Mouse (Mus musculus) bone marrow macrophage, adult 2 months (primary cell): ENCODE results near the gene Zfp618. TPM values are rescaled to one million over a fixed set of nuclear protein-coding genes. Genes with fewer than 3 reads are reported as not detected.

Source experiments
- H3K27ac ChIP-seq: 2 replicates; pipeline ENCODE4 v1.5.1; 2012; ENCODE audit warnings: low read depth, low read length; ENCODE audit not compliant: insufficient read depth
- H3K4me1 ChIP-seq: 2 replicates; pipeline ENCODE4 v1.6.1; 2012; ENCODE audit warnings: low read length; ENCODE audit not compliant: control insufficient read depth, insufficient read depth
- H3K4me3 ChIP-seq: 2 replicates; pipeline ENCODE4 v1.5.1; 2012; ENCODE audit warnings: mild to moderate bottlenecking, low read length, moderate library complexity; ENCODE audit not compliant: insufficient read depth
- CTCF ChIP-seq: IDR thresholded peaks from 2 replicates; pipeline ENCODE4 v1.5.1; 2012; ENCODE audit warnings: low read depth, mild to moderate bottlenecking, low read length, moderate library complexity
- POLR2A ChIP-seq: IDR thresholded peaks from 2 replicates; pipeline ENCODE4 v1.6.1; 2012; ENCODE audit warnings: mild to moderate bottlenecking, low read depth, low read length, borderline replicate concordance
- polyA plus RNA-seq: library from polyadenylated mRNA; stranded (reverse); fragments of >200 nt; gene quantifications from 2 replicates; pipeline ENCODE4 v1.2.4, GENCODE M21; 2012; ENCODE audit not compliant: missing spikeins, insufficient read depth, insufficient read length

Gene Zfp618
- polyA plus RNA-seq, 1 experiment, result 0.11 TPM

DNA sequence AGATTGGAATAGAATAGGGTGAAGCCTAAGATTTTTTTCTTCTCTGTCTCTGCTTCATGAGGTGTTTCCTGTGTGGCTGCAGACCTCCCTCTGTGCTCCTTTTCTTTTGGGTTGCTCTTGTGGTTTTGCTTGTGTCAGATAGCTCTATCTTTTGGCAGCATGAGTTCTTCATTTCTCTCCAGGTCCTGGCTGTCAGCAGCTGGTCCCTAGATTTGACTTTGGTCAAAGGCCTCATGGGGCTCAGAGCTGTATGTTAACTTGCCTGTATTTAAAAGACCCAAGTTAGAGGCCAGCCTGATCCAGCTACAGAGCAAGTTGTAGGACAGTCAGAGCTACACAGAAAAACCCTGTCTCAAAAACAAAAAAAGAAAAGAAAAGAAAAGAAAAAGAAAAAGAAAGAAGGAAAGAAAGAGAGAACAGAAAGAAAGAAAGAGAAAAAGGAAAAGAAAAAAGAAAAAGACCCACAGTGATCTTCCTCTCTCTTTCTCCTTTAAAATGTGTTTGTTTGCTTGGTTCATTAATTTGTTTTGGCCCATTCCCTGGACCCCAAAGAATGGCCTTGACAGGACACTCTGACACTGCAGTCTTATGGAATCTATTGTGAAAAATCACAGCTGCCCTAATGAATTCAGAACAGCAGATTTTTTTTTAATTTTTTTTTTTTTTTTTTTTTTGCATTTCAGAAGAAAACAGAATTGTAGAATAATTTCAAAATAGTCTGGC is 84.4 kb downstream of the Zfp618 start:
- Histone ChIP-seq H3K27ac (no peak overlapping the region), H3K4me3 (no peak overlapping the region), H3K4me1 (peaks cover 11% of the 10 kb centered on the region)
- TF ChIP-seq POLR2A (no peak), CTCF (no peak)

- no peak overlapping the region for H3K4me3 ChIP-seq
- peaks cover 11% of the 10 kb centered on the region for H3K4me1 ChIP-seq
- H3K27ac ChIP-seq, result no peak overlapping the region
- TF ChIP-seq CTCF (no peak), POLR2A (no peak)
Observed at GRCm38 (mm10) chr4:63050319-63050676, 84.9 kb downstream of the Zfp618 start.

GRCm38 (mm10) chr4:63050949-63051348 is 85.6 kb downstream of the Zfp618 start:
- Histone ChIP-seq H3K4me3 (no peak overlapping the region), H3K27ac (no peak overlapping the region), H3K4me1 (peaks cover 11% of the 10 kb centered on the region)
- TF ChIP-seq POLR2A, result no peak
- no peak for TF ChIP-seq CTCF

DNA sequence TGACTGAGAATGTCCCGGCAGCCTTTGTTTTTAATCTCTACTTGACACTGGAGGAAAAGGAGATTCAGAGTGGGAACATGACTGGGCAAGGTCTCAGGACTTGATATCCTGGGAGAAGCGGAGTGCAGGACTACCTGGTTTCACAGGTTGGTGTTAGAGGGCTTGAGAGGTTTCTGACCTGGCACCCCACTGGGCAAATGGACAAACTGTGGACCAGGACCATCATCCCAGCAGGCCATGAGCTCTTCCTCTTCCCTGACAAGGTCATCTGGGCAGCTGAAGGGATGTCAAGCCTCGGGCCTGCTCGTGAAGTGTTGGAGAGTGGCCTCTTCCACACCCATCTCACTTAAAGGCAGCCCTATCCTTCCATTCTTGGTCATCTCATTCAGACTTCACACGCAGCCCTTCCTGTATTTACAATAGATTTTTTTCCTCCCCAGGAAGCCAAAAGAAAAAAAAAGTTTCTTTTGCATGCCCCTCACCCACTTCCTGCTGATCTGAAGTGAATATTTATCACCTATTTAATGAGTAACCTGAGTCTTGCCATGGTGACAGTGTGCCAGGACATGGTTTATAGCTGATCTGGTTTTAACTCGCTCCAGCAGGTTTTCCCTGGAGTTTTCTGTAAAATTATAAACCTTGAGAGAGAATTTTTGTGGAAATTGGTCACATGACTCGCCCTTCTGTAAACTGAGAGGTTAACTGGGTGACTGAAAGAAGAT is 86.7 kb downstream of the Zfp618 start:
- H3K4me1 ChIP-seq, result peaks cover 15% of the 10 kb centered on the region
- no peak overlapping the region for H3K27ac ChIP-seq
- TF ChIP-seq CTCF (no peak), POLR2A (no peak)
- no peak overlapping the region for H3K4me3 ChIP-seq

GRCm38 (mm10) chr4:63052662-63053033 is 87.3 kb downstream of the Zfp618 start:
- Histone ChIP-seq H3K4me3 (no peak overlapping the region), H3K27ac (no peak overlapping the region), H3K4me1 (peaks cover 15% of the 10 kb centered on the region)
- TF ChIP-seq POLR2A (no peak), CTCF (no peak)

DNA sequence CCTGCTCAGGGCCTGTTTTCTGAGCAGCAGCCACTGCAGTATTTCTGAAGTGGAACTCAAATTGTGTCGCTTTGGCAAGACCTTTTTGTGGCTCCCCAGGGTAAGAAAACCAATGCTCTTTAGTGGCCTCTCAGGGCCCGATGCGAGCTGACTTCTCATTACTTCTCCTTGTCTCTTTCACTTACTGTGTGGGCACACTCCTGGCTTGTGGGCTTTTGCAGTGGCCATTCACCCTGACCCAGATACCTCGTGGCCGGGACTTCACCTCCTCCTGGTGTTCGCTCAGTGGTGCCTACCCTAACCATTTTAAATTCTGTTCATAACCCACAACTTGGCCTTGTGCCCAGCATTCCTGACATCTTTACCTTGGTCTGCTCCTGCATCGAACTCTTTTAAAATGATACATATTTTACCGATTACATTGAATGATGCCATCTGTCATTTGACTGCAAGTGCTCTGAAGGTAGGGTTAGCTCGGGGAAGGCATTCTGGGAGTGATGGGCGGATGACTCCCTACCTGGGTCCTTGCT is 89.9 kb downstream of the Zfp618 start:
- no peak for TF ChIP-seq POLR2A
- no peak for TF ChIP-seq CTCF
- Histone ChIP-seq H3K4me1 (peaks cover 8% of the 10 kb centered on the region; the same call in 1 of the 2 replicates), H3K27ac (no peak overlapping the region), H3K4me3 (no peak overlapping the region)

- TF ChIP-seq CTCF, result no peak
- TF ChIP-seq POLR2A, result no peak
Observed at GRCm38 (mm10) chr4:63056641-63057415, 91.5 kb downstream of the Zfp618 start.

GRCm38 (mm10) chr4:63057581-63057980 is 92.2 kb downstream of the Zfp618 start:
- no peak for TF ChIP-seq POLR2A
- TF ChIP-seq CTCF, result no peak
- H3K4me3 ChIP-seq, result no peak overlapping the region
- peaks cover 4% of the 10 kb centered on the region; the same call in 1 of the 2 replicates for H3K4me1 ChIP-seq
- H3K27ac ChIP-seq, result no peak overlapping the region

More at GRCm38 (mm10) chr4:63056641-63057415, 91.5 kb downstream of the Zfp618 start:
- no peak overlapping the region for H3K27ac ChIP-seq
- H3K4me1 ChIP-seq, result peaks cover 4% of the 10 kb centered on the region; the same call in 1 of the 2 replicates
- H3K4me3 ChIP-seq, result no peak overlapping the region

DNA sequence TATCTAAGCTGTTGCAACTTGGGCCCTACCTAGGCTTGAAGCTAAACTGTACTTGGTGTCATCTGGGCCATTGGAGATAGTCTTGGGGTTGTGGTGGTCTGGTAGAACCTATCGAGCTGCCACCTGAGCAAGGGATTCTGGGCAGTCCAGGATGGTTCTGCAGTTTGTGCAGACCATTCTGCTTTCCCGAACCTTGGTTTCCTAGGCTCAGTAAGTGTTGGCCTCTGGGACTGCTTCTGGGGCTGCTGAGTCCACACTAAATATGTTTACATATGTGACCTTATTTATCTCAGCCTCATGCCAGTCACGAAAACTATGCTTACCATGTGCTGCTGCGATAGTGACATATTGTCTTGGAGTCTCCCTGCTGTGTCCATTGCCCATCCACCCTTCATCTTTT is 93.3 kb downstream of the Zfp618 start:
- TF ChIP-seq POLR2A (no peak), CTCF (no peak)
- no peak overlapping the region for H3K4me3 ChIP-seq
- no peak overlapping the region for H3K27ac ChIP-seq
- peaks cover 4% of the 10 kb centered on the region; the same call in 1 of the 2 replicates for H3K4me1 ChIP-seq
